Mouse (Mus musculus): ENCODE results near the gene Cdk14. TPM values are rescaled to one million over a fixed set of nuclear protein-coding genes. Genes with fewer than 3 reads are reported as not detected.

Cdk14 gene
- polyA plus RNA-seq, 1 experiment from 2014 or later = 15.5 TPM

- Histone ChIP-seq H3K27ac (no peak overlapping the region), H3K4me3 (ENCODE audit: inconsistent target) (no peak overlapping the region)
- WGBS (ENCODE audit: missing documents) = 96% methylated on average over 6 of the region's 6 CpGs
These were observed 105.8 kb downstream of the Cdk14 start for GRCm38 (mm10) chr5:5314270-5314669.

GRCm38 (mm10) chr5:5313195-5313760 lies 106.8 kb downstream of the Cdk14 start:
- H3K79me2 ChIP-seq (ENCODE audit: inconsistent target) = peaks cover 82% of the 10 kb centered on the region
- no peak overlapping the region for H3K4me3 ChIP-seq (ENCODE audit: inconsistent target)
- H3K27ac ChIP-seq = no peak overlapping the region
- no peaks in the 10 kb centered on the region for H3K36me3 ChIP-seq (ENCODE audit: inconsistent target)
- 90% methylated on average over 9 of the region's 9 CpGs for WGBS (ENCODE audit: missing documents)

More at GRCm38 (mm10) chr5:5314270-5314669, 105.8 kb downstream of the Cdk14 start:
- Histone ChIP-seq H3K79me2 (ENCODE audit: inconsistent target) (peaks cover 82% of the 10 kb centered on the region), H3K36me3 (ENCODE audit: inconsistent target) (no peaks in the 10 kb centered on the region)

- Histone ChIP-seq H3K79me2 (ENCODE audit: inconsistent target) (peaks cover 92% of the 10 kb centered on the region), H3K36me3 (ENCODE audit: inconsistent target) (no peaks in the 10 kb centered on the region), H3K27ac (no peak overlapping the region), H3K4me3 (ENCODE audit: inconsistent target) (no peak overlapping the region)
- WGBS (ENCODE audit: missing documents) = 100% methylated on average over 2 of the region's 2 CpGs
These were observed 114.8 kb downstream of the Cdk14 start for GRCm38 (mm10) chr5:5305286-5305685.

GRCm38 (mm10) chr5:5303102-5303670 lies 116.9 kb downstream of the Cdk14 start:
- Histone ChIP-seq H3K4me3 (ENCODE audit: inconsistent target) (no peak overlapping the region), H3K27ac (no peak overlapping the region), H3K79me2 (ENCODE audit: inconsistent target) (peaks cover 86% of the 10 kb centered on the region), H3K36me3 (ENCODE audit: inconsistent target) (no peaks in the 10 kb centered on the region)
- WGBS (ENCODE audit: missing documents) = 93% methylated on average over 8 of the region's 8 CpGs

- peaks cover 71% of the 10 kb centered on the region for H3K79me2 ChIP-seq (ENCODE audit: inconsistent target)
- no peak overlapping the region for H3K4me3 ChIP-seq (ENCODE audit: inconsistent target)
- WGBS (ENCODE audit: missing documents) = 95% methylated on average over 12 of the region's 12 CpGs
- H3K27ac ChIP-seq = no peak overlapping the region
- H3K36me3 ChIP-seq (ENCODE audit: inconsistent target) = no peaks in the 10 kb centered on the region
These were observed 118.5 kb downstream of the Cdk14 start for GRCm38 (mm10) chr5:5301571-5302079.

GRCm38 (mm10) chr5:5300998-5301397 lies 119.1 kb downstream of the Cdk14 start:
- Histone ChIP-seq H3K27ac (no peak overlapping the region), H3K36me3 (ENCODE audit: inconsistent target) (no peaks in the 10 kb centered on the region), H3K4me3 (ENCODE audit: inconsistent target) (no peak overlapping the region), H3K79me2 (ENCODE audit: inconsistent target) (peaks cover 71% of the 10 kb centered on the region)
- 45% methylated on average over 2 of the region's 2 CpGs for WGBS (ENCODE audit: missing documents)

GRCm38 (mm10) chr5:5300290-5300689 lies 119.8 kb downstream of the Cdk14 start:
- WGBS (ENCODE audit: missing documents) = 100% methylated on average over 1 of the region's 1 CpGs
- Histone ChIP-seq H3K36me3 (ENCODE audit: inconsistent target) (no peaks in the 10 kb centered on the region), H3K27ac (no peak overlapping the region), H3K79me2 (ENCODE audit: inconsistent target) (peaks cover 67% of the 10 kb centered on the region), H3K4me3 (ENCODE audit: inconsistent target) (no peak overlapping the region)

- H3K27ac ChIP-seq = no peak overlapping the region
- no peak overlapping the region for H3K4me3 ChIP-seq (ENCODE audit: inconsistent target)
- no peaks in the 10 kb centered on the region for H3K36me3 ChIP-seq (ENCODE audit: inconsistent target)
- H3K79me2 ChIP-seq (ENCODE audit: inconsistent target) = peaks cover 56% of the 10 kb centered on the region
- 94% methylated on average over 7 of the region's 7 CpGs for WGBS (ENCODE audit: missing documents)
These were observed 122.9 kb downstream of the Cdk14 start for GRCm38 (mm10) chr5:5297222-5297621.

GRCm38 (mm10) chr5:5296773-5297172 lies 123.3 kb downstream of the Cdk14 start:
- Histone ChIP-seq H3K36me3 (ENCODE audit: inconsistent target) (no peaks in the 10 kb centered on the region), H3K4me3 (ENCODE audit: inconsistent target) (no peak overlapping the region), H3K79me2 (ENCODE audit: inconsistent target) (peaks cover 57% of the 10 kb centered on the region), H3K27ac (no peak overlapping the region)

- Histone ChIP-seq H3K27ac (no peak overlapping the region), H3K36me3 (ENCODE audit: inconsistent target) (no peaks in the 10 kb centered on the region), H3K79me2 (ENCODE audit: inconsistent target) (peaks cover 71% of the 10 kb centered on the region), H3K4me3 (ENCODE audit: inconsistent target) (no peak overlapping the region)
- WGBS (ENCODE audit: missing documents) = 91% methylated on average over 8 of the region's 8 CpGs
These were observed 127.1 kb downstream of the Cdk14 start for GRCm38 (mm10) chr5:5292830-5293542.

GRCm38 (mm10) chr5:5291321-5291991 lies 128.7 kb downstream of the Cdk14 start:
- Histone ChIP-seq H3K4me3 (ENCODE audit: inconsistent target) (no peak overlapping the region), H3K27ac (no peak overlapping the region), H3K79me2 (ENCODE audit: inconsistent target) (peaks cover 84% of the 10 kb centered on the region), H3K36me3 (ENCODE audit: inconsistent target) (no peaks in the 10 kb centered on the region)
- 81% methylated on average over 6 of the region's 6 CpGs for WGBS (ENCODE audit: missing documents)

GRCm38 (mm10) chr5:5290714-5291113 lies 129.4 kb downstream of the Cdk14 start:
- no peaks in the 10 kb centered on the region for H3K36me3 ChIP-seq (ENCODE audit: inconsistent target)
- WGBS (ENCODE audit: missing documents) = 95% methylated on average over 4 of the region's 4 CpGs
- peaks cover 85% of the 10 kb centered on the region for H3K79me2 ChIP-seq (ENCODE audit: inconsistent target)

GRCm38 (mm10) chr5:5285876-5286275 lies 134.2 kb downstream of the Cdk14 start:
- Histone ChIP-seq H3K4me3 (ENCODE audit: inconsistent target) (no peak overlapping the region), H3K36me3 (ENCODE audit: inconsistent target) (no peaks in the 10 kb centered on the region), H3K27ac (no peak overlapping the region), H3K79me2 (ENCODE audit: inconsistent target) (peaks cover 98% of the 10 kb centered on the region)
- 80% methylated on average over 3 of the region's 3 CpGs for WGBS (ENCODE audit: missing documents)

More at GRCm38 (mm10) chr5:5290714-5291113, 129.4 kb downstream of the Cdk14 start:
- Histone ChIP-seq H3K27ac (no peak overlapping the region), H3K4me3 (ENCODE audit: inconsistent target) (no peak overlapping the region)

- no peak overlapping the region for H3K27ac ChIP-seq
- 98% methylated on average over 5 of the region's 5 CpGs for WGBS (ENCODE audit: missing documents)
- H3K36me3 ChIP-seq (ENCODE audit: inconsistent target) = no peaks in the 10 kb centered on the region
- no peak overlapping the region for H3K4me3 ChIP-seq (ENCODE audit: inconsistent target)
- peaks cover 96% of the 10 kb centered on the region for H3K79me2 ChIP-seq (ENCODE audit: inconsistent target)
These were observed 135.6 kb downstream of the Cdk14 start for GRCm38 (mm10) chr5:5284531-5284930.
